Mouse (Mus musculus): ENCODE results near the gene Zfp575.
"Not testable (repeated sequence)": the region's sequence is repeated elsewhere in the genome, so short reads cannot be mapped to it uniquely, and the experiment has no call there.

The Zfp575 gene

DNA sequence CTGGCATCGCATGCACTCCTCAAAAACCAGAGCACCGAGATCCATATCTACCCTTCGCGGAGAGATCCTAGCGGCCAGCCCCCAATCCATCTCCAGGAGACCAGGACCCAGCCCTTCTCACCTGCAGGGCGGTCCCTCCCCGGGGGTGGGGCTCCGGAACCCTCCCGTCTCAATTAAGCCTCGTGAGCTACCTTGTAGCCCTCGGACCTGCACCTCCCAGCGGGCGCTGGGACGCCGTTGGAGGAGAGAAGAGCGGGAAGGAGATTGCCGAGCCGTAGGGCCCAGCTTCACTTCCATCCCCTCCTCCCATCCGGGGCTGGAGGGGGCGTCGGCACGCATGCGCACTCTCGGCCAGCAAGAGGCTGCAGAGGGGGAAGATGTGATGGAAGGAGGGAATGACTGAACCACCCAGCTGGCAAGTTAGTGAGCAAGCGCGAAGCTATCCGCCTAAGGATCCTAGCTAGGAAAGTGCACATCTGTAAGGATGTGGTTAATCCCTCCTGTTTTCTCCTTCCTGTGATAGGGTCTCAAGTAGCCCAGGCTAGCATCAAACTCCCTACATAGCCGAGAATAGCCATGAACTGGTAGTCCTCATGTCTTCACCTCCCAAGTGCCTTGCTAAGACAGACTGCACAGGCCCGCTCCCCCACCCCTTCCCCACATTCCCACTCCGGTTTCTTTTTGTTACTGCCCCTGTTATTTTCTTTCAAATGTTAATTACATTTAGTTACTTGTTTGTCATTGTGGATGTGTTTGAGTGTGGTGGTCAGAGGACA, at the start of gene Zfp575, which contains the start of gene Ethe1:
Gene Zfp575 (minus strand): TSS at position 312 of the 776 bp plus-strand sequence.
Gene Ethe1 (plus strand): TSS at position 214 of the 776 bp plus-strand sequence.
- in situ Hi-C loops (cut with MseI, MboI): no loop called here

DNA sequence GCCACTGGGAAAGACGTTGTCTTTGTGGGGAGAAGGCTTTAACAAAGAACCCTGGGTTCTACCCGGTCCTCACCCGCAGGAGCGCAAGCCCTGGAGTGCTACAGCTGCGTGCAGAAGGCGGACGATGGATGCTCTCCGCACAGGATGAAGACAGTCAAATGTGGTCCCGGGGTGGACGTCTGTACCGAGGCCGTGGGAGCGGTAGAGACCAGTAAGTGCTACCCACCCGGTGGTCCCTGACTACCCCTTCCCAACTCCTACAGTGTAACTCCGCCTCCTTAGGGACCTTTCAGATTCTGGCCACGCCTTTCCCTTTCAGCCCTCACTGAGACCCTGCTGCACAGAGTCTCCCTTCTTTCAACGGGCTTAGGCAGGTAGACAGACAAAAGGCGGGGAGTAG, 49.6 kb upstream of the Zfp575 start:
- in situ Hi-C loops (cut with MseI, MboI): no loop called here

DNA sequence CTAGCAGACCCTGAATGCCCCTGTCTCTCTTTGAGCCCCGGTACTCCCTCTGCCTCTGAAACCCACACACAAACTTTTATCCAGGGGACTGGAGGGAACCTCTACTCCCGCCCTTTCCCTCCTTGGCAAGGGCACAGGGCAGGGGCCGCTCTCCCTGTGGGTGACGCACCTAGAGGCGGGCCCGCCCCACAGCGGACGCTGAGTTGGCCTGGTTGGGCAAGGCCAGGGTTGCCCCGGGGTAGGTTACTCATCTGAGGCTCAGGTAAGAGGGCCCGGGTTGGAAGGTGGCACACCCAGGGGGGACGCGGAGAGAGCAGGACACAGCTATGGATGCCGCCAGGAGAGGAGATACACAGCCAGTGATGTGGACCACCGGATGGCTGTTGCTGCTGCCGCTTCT, 48.8 kb upstream of the Zfp575 start, which contains the start of gene Lypd3:
Gene Lypd3 (plus strand): TSS at position 287 of the 400 bp plus-strand sequence.
- in situ Hi-C loops (cut with MseI, MboI): no loop called here

DNA sequence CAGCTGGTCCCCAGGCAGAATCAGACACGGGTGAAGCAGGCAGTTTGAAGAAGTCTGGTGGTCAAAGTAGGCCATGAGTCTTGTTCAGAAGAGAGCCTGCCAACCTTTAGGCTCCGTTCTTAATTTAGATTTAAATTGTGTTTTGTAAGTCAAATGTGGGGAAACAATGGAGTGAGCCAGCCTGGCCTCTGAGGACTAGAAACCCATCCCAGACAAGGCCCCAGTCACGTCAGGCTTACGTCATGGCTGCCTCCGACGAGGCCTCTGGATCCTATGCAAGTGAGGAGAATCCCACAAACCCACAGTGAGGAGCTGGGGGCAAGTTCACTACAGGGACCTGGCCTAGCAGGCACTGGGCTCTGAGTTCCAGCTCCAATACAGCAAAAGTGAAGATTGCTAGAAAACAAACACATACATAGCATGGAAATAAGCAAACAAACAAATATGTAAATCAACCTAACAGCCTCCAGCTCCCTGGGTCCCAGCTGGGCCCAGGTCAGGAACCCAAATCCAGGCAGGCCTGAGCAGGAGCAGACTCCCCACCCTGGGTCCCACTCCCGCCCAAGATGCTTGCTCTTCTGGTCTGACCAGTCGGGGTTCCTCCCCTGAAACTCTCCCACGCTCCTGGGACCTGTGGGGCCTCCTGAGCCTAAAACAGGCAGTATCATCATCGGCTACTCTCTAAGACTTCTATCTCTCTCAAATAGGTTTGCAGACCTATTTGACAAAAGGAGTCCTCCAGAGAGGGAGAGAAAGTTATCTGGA, 42.9 kb upstream of the Zfp575 start:
- in situ Hi-C loops (cut with MseI, MboI): no loop called here

DNA sequence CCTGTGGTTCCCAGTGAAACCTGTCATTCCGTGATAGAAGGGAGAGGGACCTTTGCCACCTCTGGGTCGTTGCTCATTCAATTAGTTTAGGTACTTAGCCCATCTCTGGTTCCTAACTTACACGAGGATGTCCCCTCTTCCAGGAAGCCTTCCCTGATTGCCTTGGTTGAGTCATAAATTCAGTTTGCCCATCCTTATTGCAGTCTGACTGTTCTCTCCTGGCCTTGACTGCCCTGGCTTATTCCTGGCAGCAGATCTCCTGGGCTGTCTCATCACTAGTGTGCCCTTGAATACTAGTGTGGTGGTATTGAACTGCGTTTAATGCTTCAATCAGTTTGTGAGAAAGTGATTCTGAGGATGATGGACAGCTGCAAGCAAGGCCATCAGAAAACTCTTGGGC, 42.2 kb upstream of the Zfp575 start:
- in situ Hi-C loops (cut with MseI, MboI): no loop called here

DNA sequence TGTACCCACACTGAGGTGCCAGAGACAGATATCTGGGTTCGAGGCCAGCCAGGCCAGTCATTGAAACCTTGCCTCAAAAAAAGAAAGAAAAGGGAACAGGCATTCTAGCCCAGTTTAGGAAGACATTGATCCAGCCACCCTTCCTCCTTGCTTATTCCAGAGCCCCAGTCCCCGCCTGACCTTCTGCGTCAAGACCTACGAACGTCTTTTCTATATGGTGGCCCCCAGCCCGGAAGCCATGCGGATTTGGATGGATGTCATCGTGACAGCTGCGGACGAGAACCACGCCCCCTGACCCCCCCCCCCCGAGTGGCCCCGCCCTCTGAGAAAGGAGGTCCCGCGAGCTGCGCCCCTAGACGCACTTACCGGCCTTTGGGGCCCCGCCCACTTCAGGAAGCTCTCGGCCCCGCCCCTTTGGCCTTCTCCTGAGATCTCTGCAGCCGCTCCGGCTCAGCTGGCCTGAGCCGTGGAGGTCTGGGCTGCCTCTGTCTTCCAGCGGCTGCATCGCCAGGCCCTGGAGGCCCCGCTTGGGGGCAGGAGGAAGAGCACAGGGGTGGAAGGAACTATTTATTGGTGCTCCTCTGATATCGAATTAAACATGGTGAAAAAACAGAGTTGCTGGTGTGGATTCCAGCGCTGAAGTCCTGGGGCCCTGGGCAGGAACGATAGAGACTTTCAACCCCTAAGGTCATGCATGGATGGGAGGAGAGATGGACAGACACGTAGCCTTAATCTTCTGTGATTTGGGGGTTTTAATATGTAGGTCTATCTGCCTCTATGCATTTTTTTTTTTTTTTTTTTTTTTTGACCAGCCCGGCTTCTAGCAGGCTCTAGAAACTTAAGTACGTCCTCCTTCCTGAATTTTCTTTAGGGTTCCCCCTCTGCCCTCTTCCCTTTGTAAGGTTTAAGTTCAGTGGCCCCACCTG, 41.5 kb upstream of the Zfp575 start:
- in situ Hi-C loops (cut with MseI, MboI): no loop called here

DNA sequence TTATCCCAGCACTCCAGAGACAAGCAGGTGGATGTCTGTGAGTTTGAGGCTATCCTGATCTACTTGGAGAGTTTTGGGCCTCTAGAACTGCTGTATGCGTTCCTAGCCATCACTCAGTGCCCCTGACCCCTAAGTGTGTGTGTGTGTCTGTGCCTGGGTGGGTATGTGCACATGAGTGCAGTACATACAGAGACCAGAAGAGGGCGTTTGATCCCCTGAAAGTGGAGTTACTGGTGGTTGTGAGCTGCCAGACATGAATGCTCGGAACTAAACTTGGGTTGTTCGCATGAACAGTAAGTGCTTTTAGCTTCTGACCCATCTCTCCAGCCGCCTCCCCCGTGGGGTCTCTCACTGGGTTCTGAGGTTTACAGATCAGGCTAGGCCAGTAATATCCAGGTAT, 35.5 kb upstream of the Zfp575 start:
- in situ Hi-C loops (cut with MseI, MboI): no loop called here

DNA sequence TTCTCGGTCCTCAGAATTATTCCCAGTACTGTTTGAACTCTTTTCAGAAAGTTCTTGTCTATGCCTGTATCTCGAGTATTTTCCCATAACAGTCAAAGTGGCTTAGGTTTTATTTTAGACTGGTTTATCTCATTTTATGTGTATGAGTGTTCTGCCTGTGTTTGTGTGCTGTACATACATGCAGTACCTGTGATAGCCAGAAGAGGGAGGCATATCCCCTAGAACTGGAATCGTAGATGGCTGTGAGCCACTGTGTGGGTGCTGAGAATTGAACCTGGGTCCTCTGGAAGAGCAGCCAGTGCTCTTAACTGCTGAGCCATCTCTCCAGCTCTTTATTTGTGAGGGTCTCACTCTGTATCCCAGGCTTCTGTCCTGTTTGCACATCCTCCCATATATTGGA, 33.8 kb upstream of the Zfp575 start:
- in situ Hi-C loops (cut with MseI, MboI): no loop called here

DNA sequence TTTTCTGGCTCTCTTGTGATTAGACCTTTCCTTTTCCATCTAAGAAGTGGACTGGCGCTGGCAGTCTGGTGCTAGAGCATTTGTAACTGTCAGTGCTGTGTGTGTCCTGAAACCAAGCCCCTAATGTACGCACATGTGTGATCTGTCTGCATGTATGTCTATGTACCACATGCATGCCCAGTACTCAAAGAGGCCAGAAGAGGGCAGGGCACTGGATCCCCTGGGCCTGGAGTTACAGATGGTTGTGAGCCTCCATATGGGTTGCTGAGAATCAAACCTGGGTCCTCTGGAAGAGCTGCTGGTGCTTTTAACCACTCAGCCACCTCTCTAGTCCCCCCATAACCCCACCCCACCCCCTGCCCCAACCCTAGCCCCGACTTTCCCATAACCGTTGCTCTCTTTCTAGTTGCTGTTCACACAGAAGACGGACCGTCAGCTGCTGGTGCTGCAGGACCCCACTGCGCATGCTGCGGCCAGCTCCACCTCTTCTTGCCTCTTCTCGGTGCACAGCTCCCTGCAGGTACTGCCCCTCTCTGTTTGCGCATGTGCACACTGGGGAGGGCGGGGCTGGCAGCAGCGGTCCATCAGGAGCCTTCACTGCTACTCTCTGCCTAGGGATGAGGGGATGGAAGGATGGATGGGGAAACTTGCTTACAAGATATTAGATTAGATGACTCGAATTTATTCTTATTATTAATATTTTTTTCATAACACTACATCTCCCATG, 32.4 kb upstream of the Zfp575 start:
- in situ Hi-C loops (cut with MseI, MboI): no loop called here

DNA sequence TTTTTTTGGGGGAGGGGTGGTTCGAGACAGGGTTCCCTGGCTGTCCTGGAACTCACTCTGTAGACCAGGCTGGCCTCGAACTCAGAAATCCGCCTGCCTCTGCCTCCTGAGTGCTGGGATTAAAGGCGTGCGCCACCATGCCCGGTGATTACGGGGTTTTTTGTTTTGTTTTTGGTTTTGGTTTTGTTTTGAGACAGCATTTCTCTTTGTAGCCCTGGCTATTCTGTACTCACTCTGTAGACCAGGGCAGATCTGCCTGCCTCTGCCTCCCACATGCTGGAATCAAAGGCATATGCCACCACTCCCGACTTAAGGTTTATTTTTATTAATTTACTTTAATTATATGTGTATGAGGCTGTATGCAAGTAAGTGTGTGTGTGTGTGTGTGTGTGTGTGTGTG, 30.9 kb upstream of the Zfp575 start:
- in situ Hi-C loops (cut with MseI, MboI): not testable (repeated sequence)

DNA sequence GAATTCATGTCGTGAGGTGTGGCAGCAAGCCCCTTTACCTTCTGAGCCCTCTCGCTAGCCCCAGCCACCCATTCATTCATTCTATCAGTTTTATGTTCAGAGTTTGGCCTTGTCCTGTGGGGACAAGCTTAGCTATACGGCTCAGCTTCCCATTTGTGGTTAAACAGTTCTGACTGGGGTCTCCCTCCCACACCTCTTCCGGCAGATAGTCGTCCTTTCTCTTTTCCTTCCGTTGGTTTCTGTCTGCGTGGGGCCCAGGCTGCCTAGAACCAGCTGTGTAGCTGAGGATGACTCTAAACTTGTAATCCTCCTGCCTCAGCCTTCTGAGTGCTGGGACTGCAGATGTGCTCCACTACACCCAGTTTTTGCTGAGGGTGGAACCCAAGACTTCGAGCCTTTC, 30.3 kb upstream of the Zfp575 start:
- in situ Hi-C loops (cut with MseI, MboI): no loop called here

DNA sequence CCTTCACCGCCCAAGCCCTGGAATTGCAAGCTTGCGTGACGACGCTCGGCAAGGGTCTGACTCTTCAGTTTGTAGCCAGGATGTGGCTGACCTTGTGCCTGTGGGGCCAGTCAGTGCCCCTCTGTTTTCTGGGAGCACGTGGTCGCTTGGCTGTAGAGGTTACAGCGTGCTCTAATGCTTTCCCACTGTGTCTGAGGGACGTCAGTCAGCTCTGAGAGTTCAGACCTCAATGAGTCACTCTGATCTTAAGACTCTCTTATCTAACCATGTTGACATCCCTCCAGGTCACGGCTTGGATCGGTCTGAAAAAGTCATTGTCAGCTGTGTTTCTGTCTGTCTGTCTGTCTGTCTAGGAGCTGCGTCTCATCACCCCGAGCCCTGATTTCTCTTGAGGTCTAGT, 27.4 kb upstream of the Zfp575 start:
- in situ Hi-C loops (cut with MseI, MboI): no loop called here

DNA sequence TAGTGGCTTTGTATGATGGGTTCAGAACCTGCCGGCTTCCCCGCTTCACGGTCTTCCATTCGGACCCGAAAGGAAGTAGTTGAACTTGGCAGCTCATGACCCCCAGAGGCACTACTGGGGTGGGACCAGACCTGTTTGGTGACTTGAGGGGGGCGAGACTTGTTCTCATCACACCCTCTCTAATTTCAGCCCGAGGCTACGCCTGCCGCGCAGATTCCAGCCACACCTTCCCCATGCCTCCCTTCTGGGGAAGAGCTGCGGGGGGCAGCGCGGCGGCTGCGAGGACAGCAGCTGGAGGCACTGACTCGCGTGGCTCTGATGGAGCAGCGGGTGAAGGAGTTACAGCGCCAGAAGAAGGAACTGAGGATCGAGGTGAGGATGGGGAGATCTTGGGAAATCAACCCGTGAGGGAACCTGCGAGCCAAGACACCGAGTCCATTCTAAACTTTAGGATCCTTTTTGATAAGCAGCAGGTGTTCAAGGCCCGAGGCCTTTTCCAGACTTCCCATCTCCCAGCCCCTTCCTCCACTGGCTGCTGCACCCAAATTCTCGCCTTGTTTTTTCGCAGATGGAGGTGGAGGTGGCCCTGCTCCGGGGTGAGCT, 25.0 kb upstream of the Zfp575 start:
- in situ Hi-C loops (cut with MseI, MboI): no loop called here

DNA sequence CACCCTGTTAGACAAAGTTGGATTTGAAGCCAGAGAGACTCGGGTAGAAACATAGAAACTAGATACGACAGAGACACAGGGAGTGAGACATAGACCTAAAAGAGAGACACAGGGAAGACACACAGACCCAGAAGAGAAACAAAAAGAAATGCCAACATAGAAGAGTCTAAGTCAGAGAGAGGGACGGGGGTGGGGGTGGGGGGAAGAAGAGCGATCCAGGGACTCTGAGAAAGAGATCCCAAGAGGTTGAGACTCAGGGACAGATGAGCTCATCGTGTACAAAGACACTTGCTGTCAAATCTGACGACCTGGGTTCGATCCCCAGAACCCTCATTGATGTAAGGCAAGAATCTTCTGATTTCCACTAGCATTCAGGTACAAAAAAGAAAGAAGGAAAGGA, 24.3 kb upstream of the Zfp575 start:
- in situ Hi-C loops (cut with MseI, MboI): no loop called here

DNA sequence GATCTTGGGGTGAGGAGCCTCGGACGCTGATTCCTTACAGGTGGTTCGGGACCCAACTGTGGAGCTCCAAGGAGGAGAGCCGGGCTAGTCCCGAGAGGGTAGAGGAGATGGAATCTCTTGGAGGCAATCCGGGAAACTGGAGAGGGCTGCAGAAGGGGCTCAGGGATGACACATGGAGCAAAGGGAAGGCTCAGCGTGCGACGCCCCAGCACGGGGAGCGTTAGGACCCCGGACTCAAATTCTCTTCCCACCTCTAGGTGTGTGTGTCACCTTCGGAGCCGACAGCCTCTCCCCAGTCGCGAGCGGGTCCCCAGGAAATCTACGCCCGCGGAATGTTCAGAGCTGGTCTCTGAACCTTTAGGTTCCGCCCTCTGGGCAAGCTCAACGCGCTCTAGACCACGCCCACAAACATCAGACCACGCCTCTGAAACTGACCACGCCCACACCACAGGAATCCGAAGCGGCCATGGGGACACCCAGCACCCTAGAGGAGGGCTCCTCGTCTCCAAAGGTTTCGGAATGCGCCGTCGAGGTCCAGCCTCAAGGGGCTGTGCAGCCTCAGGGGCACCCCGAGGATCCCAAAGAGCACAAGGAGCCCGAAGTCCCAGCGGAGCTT, 23.5 kb upstream of the Zfp575 start:
- in situ Hi-C loops (cut with MseI, MboI): no loop called here

DNA sequence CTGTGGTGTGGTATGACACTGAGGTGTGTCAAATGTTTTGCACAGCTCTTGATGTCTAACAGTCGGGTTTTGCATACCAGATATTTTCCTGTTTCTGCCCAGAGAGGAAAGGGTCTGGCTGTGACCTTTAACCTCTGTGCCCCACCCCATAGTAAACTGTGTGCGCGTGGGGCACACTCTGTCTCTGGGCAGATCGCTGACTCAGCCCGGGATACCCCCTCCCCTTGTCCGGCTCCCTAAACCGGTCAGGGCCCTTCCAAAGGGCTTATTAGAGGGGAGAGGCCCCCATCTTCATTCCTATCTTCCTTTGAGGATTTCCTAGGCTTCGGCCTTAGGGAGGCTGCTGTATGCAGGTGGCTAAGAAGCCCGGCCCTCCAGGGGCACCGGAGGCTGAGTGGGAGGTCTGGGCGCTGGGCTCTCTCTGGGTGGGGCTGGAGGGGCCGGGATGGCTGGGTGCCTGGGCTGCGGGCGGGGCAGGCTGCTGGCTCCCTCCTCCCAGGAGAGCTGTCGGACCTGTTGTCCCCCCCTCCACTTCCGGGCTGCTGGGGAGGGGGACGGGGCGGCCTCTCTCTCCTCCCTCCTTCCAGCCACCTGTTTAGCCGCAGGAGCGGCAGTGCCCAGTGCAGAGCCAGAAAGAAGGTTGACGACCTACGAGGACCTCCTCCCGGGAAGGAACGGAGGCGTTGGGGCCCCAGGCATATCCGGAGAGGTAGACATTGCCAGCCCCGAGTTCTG, 22.9 kb upstream of the Zfp575 start, which contains the start of gene Phldb3:
Gene Phldb3 (plus strand): TSS at position 620 of the 735 bp plus-strand sequence.
- in situ Hi-C loops (cut with MseI, MboI): no loop called here

DNA sequence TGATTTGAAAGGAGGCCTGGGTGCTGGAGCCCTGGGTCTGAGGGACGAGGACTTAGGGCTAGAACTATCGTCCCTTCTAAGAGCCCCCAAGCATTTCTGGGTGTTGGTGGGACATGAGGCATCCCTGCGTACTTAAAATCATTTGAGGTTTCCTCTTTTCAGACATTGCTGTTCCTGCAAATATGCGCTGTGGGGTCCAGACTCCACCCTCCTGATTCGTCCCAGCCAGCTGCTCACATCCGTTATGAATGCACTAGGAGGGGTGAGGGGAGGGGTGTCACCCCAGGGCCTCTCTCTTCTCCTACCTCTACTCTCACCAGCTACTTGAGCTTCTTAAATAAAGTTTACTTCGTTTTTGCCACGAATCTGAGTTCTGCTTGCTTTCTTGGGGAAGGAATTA, 21.1 kb upstream of the Zfp575 start:
- in situ Hi-C loops (cut with MseI, MboI): no loop called here

DNA sequence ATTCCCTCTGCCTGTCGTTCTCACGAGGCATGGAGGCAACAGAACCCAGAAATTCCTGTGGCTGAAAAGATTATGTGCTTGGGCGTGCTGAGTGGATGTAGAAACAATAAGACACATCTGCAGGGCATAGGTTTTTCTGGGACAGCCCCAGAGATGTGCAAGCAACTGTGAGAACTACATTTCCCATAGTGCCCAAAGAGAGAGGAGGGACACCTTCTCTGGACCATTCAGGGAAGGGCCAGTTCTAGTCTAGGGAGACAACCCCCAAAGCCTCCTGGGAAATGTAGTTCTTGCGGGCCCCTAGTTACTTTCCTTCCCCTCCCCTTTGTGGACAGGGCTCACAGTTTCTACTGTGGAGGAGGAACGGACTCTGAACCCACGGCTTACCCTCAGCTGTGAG, 20.6 kb upstream of the Zfp575 start:
- in situ Hi-C loops (cut with MseI, MboI): no loop called here

DNA sequence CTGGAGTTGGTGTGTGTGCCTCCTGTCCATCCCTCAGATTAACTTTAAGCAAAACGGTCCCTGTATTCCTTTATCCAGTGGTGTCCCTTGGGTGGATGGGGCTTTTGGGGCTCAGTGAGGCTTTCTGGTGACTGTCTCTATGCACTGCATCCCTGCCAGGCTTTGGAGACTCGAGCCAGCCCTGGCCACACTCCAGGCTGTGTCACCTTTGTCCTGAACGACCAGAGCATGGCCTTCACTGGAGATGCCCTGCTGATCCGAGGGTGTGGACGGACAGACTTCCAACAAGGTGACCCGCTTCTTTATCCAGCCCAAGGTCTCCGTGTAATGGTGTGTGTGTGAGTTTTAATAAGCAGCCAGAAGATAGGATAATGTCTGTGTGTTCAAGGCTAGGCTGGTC, 18.6 kb upstream of the Zfp575 start:
- in situ Hi-C loops (cut with MseI, MboI): no loop called here

DNA sequence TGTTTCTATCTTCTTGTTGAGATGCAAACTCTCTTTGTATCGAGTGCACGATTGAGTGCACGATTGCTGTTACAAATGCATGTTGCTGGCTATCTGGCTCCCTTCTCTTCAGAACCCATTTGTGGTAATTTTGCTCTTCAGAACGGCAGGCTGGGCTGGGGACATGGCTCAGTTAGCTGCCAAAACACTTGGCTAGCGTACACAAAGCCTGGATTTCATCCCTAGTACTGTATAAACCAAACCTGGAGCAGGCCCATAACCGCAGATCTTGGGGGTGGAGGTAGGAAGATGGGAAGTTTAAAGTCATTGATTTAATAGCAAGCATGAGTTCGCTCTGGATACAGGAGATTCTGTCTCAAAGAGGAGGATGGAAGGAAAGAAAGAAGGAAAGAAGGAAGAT, 18.1 kb upstream of the Zfp575 start:
- in situ Hi-C loops (cut with MseI, MboI): no loop called here
